Mouse (Mus musculus): Measurements from ENCODE around the gene Spred2. TPM values are rescaled to one million over a fixed set of nuclear protein-coding genes. Genes with fewer than 3 reads are reported as not detected.
"Not testable (repeated sequence)": the region's sequence is repeated elsewhere in the genome, so short reads cannot be mapped to it uniquely, and the experiment has no call there.

Gene Spred2
- polyA plus RNA-seq, 1 experiment from 2014 or later = 5.0 TPM

- peaks cover 3% of the 10 kb centered on the region; the same call in 1 of the 2 replicates for H3K36me3 ChIP-seq (ENCODE audit: control insufficient read depth, insufficient read depth, low read length)
- WGBS = 66% methylated on average over 9 of the region's 9 CpGs
- ATAC-seq (ENCODE audit: insufficient read depth, low FRiP score) = no peak
- H3K4me3 ChIP-seq (replicated peaks; ENCODE audit: low read length) = no peak overlapping the region
- H3K4me2 ChIP-seq (ENCODE audit: low read depth, low read length) = no peak overlapping the region
- no peaks in the 10 kb centered on the region for H3K27me3 ChIP-seq (ENCODE audit: control insufficient read depth, insufficient read depth, low read length)
- H3K9ac ChIP-seq (ENCODE audit: low read length) = no peak overlapping the region
- no peaks in the 10 kb centered on the region for H3K4me1 ChIP-seq (ENCODE audit: control insufficient read depth, insufficient read depth, low read length)
- H3K9me3 ChIP-seq (replicated peaks; ENCODE audit: control insufficient read depth, low read length) = no peaks in the 10 kb centered on the region
- no peak overlapping the region for H3K27ac ChIP-seq (ENCODE audit: low read length)
Measured at GRCm38 (mm10) chr11:20027719-20028118, 103.5 kb downstream of the Spred2 start.

GRCm38 (mm10) chr11:20028396-20028795 lies 104.2 kb downstream of the Spred2 start:
- 85% methylated on average over 6 of the region's 6 CpGs for WGBS
- Histone ChIP-seq H3K27me3 (ENCODE audit: control insufficient read depth, insufficient read depth, low read length) (no peaks in the 10 kb centered on the region), H3K9me3 (replicated peaks; ENCODE audit: control insufficient read depth, low read length) (no peaks in the 10 kb centered on the region), H3K4me1 (ENCODE audit: control insufficient read depth, insufficient read depth, low read length) (no peaks in the 10 kb centered on the region), H3K36me3 (ENCODE audit: control insufficient read depth, insufficient read depth, low read length) (peaks cover 3% of the 10 kb centered on the region; the same call in 1 of the 2 replicates), H3K27ac (ENCODE audit: low read length) (no peak overlapping the region), H3K4me3 (replicated peaks; ENCODE audit: low read length) (no peak overlapping the region), H3K4me2 (ENCODE audit: low read depth, low read length) (no peak overlapping the region), H3K9ac (ENCODE audit: low read length) (no peak overlapping the region)
- ATAC-seq (ENCODE audit: insufficient read depth, low FRiP score) = no peak

- Histone ChIP-seq H3K36me3 (ENCODE audit: control insufficient read depth, insufficient read depth, low read length) (peaks cover 3% of the 10 kb centered on the region; the same call in 1 of the 2 replicates), H3K4me3 (replicated peaks; ENCODE audit: low read length) (no peak overlapping the region), H3K4me2 (ENCODE audit: low read depth, low read length) (no peak overlapping the region), H3K27me3 (ENCODE audit: control insufficient read depth, insufficient read depth, low read length) (no peaks in the 10 kb centered on the region), H3K9me3 (replicated peaks; ENCODE audit: control insufficient read depth, low read length) (no peaks in the 10 kb centered on the region), H3K27ac (ENCODE audit: low read length) (no peak overlapping the region), H3K9ac (ENCODE audit: low read length) (no peak overlapping the region), H3K4me1 (ENCODE audit: control insufficient read depth, insufficient read depth, low read length) (no peaks in the 10 kb centered on the region)
- ATAC-seq (ENCODE audit: insufficient read depth, low FRiP score) = no peak
- WGBS = 91% methylated on average over 4 of the region's 4 CpGs
Measured at GRCm38 (mm10) chr11:20029014-20029413, 104.8 kb downstream of the Spred2 start.

- H3K9me3 ChIP-seq (replicated peaks; ENCODE audit: control insufficient read depth, low read length) = not testable (repeated sequence)
Measured at GRCm38 (mm10) chr11:20030973-20031372, 106.8 kb downstream of the Spred2 start.

GRCm38 (mm10) chr11:20031536-20031935 lies 107.4 kb downstream of the Spred2 start:
- Histone ChIP-seq H3K4me3 (replicated peaks; ENCODE audit: low read length) (no peak overlapping the region), H3K36me3 (ENCODE audit: control insufficient read depth, insufficient read depth, low read length) (no peaks in the 10 kb centered on the region; the same call in 1 of the 2 replicates), H3K4me2 (ENCODE audit: low read depth, low read length) (no peak overlapping the region), H3K9ac (ENCODE audit: low read length) (no peak overlapping the region), H3K27ac (ENCODE audit: low read length) (no peak overlapping the region), H3K27me3 (ENCODE audit: control insufficient read depth, insufficient read depth, low read length) (no peaks in the 10 kb centered on the region), H3K4me1 (ENCODE audit: control insufficient read depth, insufficient read depth, low read length) (no peaks in the 10 kb centered on the region), H3K9me3 (replicated peaks; ENCODE audit: control insufficient read depth, low read length) (no peaks in the 10 kb centered on the region)
- 43% methylated on average over 8 of the region's 8 CpGs for WGBS
- ATAC-seq (ENCODE audit: insufficient read depth, low FRiP score) = no peak

More at GRCm38 (mm10) chr11:20030973-20031372, 106.8 kb downstream of the Spred2 start:
- H3K4me2 ChIP-seq (ENCODE audit: low read depth, low read length); ATAC-seq (ENCODE audit: insufficient read depth, low FRiP score); H3K27ac ChIP-seq (ENCODE audit: low read length); H3K4me1 ChIP-seq (ENCODE audit: control insufficient read depth, insufficient read depth, low read length); H3K9ac ChIP-seq (ENCODE audit: low read length); H3K27me3 ChIP-seq (ENCODE audit: control insufficient read depth, insufficient read depth, low read length); H3K36me3 ChIP-seq (ENCODE audit: control insufficient read depth, insufficient read depth, low read length); H3K4me3 ChIP-seq (replicated peaks; ENCODE audit: low read length): not testable (repeated sequence)
- 95% methylated on average over 5 of the region's 5 CpGs for WGBS

- Histone ChIP-seq H3K27me3 (ENCODE audit: control insufficient read depth, insufficient read depth, low read length) (no peaks in the 10 kb centered on the region), H3K9me3 (replicated peaks; ENCODE audit: control insufficient read depth, low read length) (no peaks in the 10 kb centered on the region), H3K27ac (ENCODE audit: low read length) (no peak overlapping the region), H3K36me3 (ENCODE audit: control insufficient read depth, insufficient read depth, low read length) (no peaks in the 10 kb centered on the region; the same call in 1 of the 2 replicates), H3K9ac (ENCODE audit: low read length) (no peak overlapping the region), H3K4me2 (ENCODE audit: low read depth, low read length) (no peak overlapping the region), H3K4me1 (ENCODE audit: control insufficient read depth, insufficient read depth, low read length) (no peaks in the 10 kb centered on the region), H3K4me3 (replicated peaks; ENCODE audit: low read length) (no peak overlapping the region)
- WGBS = 66% methylated on average over 6 of the region's 6 CpGs
- no peak for ATAC-seq (ENCODE audit: insufficient read depth, low FRiP score)
Measured at GRCm38 (mm10) chr11:20033541-20034160, 109.5 kb downstream of the Spred2 start.

- Histone ChIP-seq H3K9me3 (replicated peaks; ENCODE audit: control insufficient read depth, low read length) (no peaks in the 10 kb centered on the region), H3K4me3 (replicated peaks; ENCODE audit: low read length) (no peak overlapping the region), H3K27me3 (ENCODE audit: control insufficient read depth, insufficient read depth, low read length) (no peaks in the 10 kb centered on the region), H3K36me3 (ENCODE audit: control insufficient read depth, insufficient read depth, low read length) (no peaks in the 10 kb centered on the region; the same call in 1 of the 2 replicates), H3K9ac (ENCODE audit: low read length) (no peak overlapping the region), H3K4me1 (ENCODE audit: control insufficient read depth, insufficient read depth, low read length) (no peaks in the 10 kb centered on the region), H3K4me2 (ENCODE audit: low read depth, low read length) (no peak overlapping the region), H3K27ac (ENCODE audit: low read length) (no peak overlapping the region)
- 70% methylated on average over 14 of the region's 14 CpGs for WGBS
- ATAC-seq (ENCODE audit: insufficient read depth, low FRiP score) = no peak
Measured at GRCm38 (mm10) chr11:20034337-20034947, 110.3 kb downstream of the Spred2 start.

GRCm38 (mm10) chr11:20035343-20035928 lies 111.3 kb downstream of the Spred2 start:
- no peak for ATAC-seq (ENCODE audit: insufficient read depth, low FRiP score)
- 43% methylated on average over 11 of the region's 11 CpGs for WGBS
- H3K36me3 ChIP-seq (ENCODE audit: control insufficient read depth, insufficient read depth, low read length) = no peaks in the 10 kb centered on the region; the same call in 1 of the 2 replicates

GRCm38 (mm10) chr11:20035972-20036371 lies 111.8 kb downstream of the Spred2 start:
- H3K36me3 ChIP-seq (ENCODE audit: control insufficient read depth, insufficient read depth, low read length) = no peaks in the 10 kb centered on the region; the same call in 1 of the 2 replicates
- H3K4me3 ChIP-seq (replicated peaks; ENCODE audit: low read length) = no peak overlapping the region
- no peak overlapping the region for H3K4me2 ChIP-seq (ENCODE audit: low read depth, low read length)
- H3K4me1 ChIP-seq (ENCODE audit: control insufficient read depth, insufficient read depth, low read length) = peaks cover under 1% of the 10 kb centered on the region; the same call in 1 of the 2 replicates
- H3K27ac ChIP-seq (ENCODE audit: low read length) = no peak overlapping the region
- no peaks in the 10 kb centered on the region for H3K9me3 ChIP-seq (replicated peaks; ENCODE audit: control insufficient read depth, low read length)
- WGBS = 76% methylated on average over 7 of the region's 7 CpGs
- no peak overlapping the region for H3K9ac ChIP-seq (ENCODE audit: low read length)
- H3K27me3 ChIP-seq (ENCODE audit: control insufficient read depth, insufficient read depth, low read length) = no peaks in the 10 kb centered on the region
- ATAC-seq (ENCODE audit: insufficient read depth, low FRiP score) = no peak

More at GRCm38 (mm10) chr11:20035343-20035928, 111.3 kb downstream of the Spred2 start:
- H3K4me2 ChIP-seq (ENCODE audit: low read depth, low read length) = no peak overlapping the region
- no peak overlapping the region for H3K27ac ChIP-seq (ENCODE audit: low read length)
- H3K4me3 ChIP-seq (replicated peaks; ENCODE audit: low read length) = no peak overlapping the region
- no peaks in the 10 kb centered on the region for H3K4me1 ChIP-seq (ENCODE audit: control insufficient read depth, insufficient read depth, low read length)
- no peaks in the 10 kb centered on the region for H3K9me3 ChIP-seq (replicated peaks; ENCODE audit: control insufficient read depth, low read length)
- no peaks in the 10 kb centered on the region for H3K27me3 ChIP-seq (ENCODE audit: control insufficient read depth, insufficient read depth, low read length)
- no peak overlapping the region for H3K9ac ChIP-seq (ENCODE audit: low read length)

Data from stomach, embryonic 16.5 days (tissue).